Mouse (Mus musculus) spleen, adult 2 months (tissue): ENCODE measurements at regions not wholly inside any gene's neighbourhood (a gene's known extent, or its start where the extent isn't known, plus 50 kb on each side); places are given as distances from the start of the nearest gene placed in this dataset.

Source experiments
- CTCF ChIP-seq: fragments of 200-500 bp; IDR thresholded peaks from 2 replicates; pipeline ENCODE4 v1.5.1; 2011; ENCODE audit warnings: mild to moderate bottlenecking, inconsistent platforms; ENCODE audit not compliant: insufficient read depth, insufficient read length, insufficient replicate concordance; ENCODE audit errors: extremely low read depth
- POLR2A ChIP-seq: fragments of 200-500 bp; IDR thresholded peaks from 2 replicates; pipeline ENCODE4 v1.6.1; 2011; ENCODE audit warnings: low read depth, low read length, inconsistent platforms

DNA sequence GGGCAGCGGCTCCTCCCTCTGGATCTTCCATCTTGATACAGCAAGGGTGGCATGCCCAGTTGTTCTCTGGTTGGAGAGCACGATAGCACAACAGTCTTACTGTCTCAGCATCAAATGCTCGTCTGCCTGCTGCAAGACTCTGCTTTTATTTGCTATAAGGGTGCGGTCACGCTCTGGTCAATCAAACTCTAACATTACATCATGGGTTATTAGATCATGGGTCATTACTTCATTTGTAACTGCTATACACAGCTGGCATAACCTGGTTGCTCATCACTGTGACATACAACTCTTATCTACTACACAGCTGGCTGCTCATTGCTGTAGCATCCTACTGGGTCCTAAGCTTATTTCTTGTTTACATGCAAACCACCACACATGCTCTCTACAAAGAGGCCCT lies 68.4 kb downstream of the Skor1 start:
- no peak for TF ChIP-seq CTCF
- no peak for TF ChIP-seq POLR2A
